Mouse (Mus musculus): ENCODE measurements around the gene Cutc.

Cutc gene

GRCm38 (mm10) chr19:43793951-43794350, 41.2 kb downstream of the Cutc start:
- in situ Hi-C loops (cut with MboI, MseI) = no loop called here

- in situ Hi-C loops (cut with MboI, MseI) = no loop called here
These were observed 42.7 kb downstream of the Cutc start for GRCm38 (mm10) chr19:43795511-43795910.

- in situ Hi-C loops (cut with MboI, MseI) = no loop called here
These were observed 44.4 kb downstream of the Cutc start for GRCm38 (mm10) chr19:43797216-43797615.

- in situ Hi-C loops (cut with MboI, MseI) = no loop called here
These were observed 48.7 kb downstream of the Cutc start for GRCm38 (mm10) chr19:43801427-43802051.

GRCm38 (mm10) chr19:43803866-43804265, 51.1 kb downstream of the Cutc start:
- in situ Hi-C loops (cut with MboI, MseI) = no loop called here

- in situ Hi-C loops (cut with MboI, MseI) = no loop called here
These were observed 56.5 kb downstream of the Cutc start for GRCm38 (mm10) chr19:43809331-43809730.

- in situ Hi-C loops (cut with MboI, MseI) = no loop called here
These were observed 58.6 kb downstream of the Cutc start for GRCm38 (mm10) chr19:43811419-43811818.

GRCm38 (mm10) chr19:43813315-43813714, 60.5 kb downstream of the Cutc start:
- in situ Hi-C loops (cut with MboI, MseI) = no loop called here

- in situ Hi-C loops (cut with MboI, MseI) = no loop called here
These were observed 63.0 kb downstream of the Cutc start for GRCm38 (mm10) chr19:43815661-43816414.

All from regulatory T cell (primary cell).